Mouse (Mus musculus) heart, postnatal 25 days (tissue): Measurements from ENCODE around the gene Fam189a1. TPM values are rescaled to one million over a fixed set of nuclear protein-coding genes. Genes with fewer than 3 reads are reported as not detected.

Experiments used
- microRNA-seq: library from miRNA; unstranded; fragments of <30 nt; microRNA quantifications from one replicate; pipeline ENCODE4 v1.2.0, GENCODE M21; 2022
- total RNA-seq, 2 experiments: library from RNA; stranded (reverse); gene quantifications; 2 replicates each; pipeline ENCODE4 v1.2.3; 2021

The Fam189a1 gene
- total RNA-seq, 2 experiments from 2014 or later = not detected

Small RNA genes lying within 50 kb of the gene (microRNA-seq; reads per million reads assigned to microRNA genes)
- gene Gm25249 = not detected
